Mouse (Mus musculus) spleen, postnatal 14 days (tissue): ENCODE measurements around the gene Gipc1.

Experiments used
- DNase-seq, 2 experiments: peaks; one replicate each; pipeline ENCODE4 v3.0.0; 2021 to 2022; ENCODE audit warnings: low spot score in 2 of 2

The Gipc1 gene

DNA sequence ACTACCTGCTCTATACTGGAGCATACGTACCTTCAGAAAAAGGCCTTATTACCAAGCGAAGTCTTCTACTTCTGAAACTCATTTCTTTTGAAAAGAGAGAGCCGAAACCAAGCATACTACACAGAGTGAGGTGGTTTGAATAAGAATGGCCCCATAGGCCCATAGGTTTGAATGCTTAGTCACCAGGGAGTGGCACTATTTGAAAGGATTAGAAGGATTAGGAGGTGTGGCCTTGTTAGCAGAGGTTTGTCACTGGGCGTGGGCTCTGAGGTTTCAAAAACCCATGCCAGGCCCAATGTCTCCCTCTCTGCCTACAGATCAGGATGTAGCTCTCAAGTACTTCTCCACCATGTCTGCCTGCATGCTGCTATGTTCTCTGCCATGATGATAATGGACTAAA, 4.4 kb upstream of the Gipc1 start:
- no peak for DNase-seq

DNA sequence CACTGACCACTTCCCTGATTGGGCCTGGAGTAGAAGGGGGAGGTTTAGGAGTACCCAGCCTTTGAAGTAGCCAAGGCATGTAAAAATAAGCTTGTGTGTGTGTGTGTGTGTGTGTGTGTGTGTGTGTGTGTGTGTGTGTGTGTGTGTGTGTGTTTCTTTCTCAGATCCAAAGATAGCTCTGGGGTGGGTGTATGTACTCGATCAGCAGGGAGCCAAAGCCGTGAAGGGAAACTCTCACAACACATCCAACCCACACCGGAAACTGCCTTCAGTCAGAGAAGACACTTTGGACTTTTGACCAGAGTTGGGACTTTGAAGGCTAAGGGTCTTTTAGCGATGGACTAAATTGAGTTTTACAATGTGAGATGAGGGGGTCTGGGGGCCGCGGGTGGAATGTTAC, 2.8 kb upstream of the Gipc1 start:
- no peak for DNase-seq

DNA sequence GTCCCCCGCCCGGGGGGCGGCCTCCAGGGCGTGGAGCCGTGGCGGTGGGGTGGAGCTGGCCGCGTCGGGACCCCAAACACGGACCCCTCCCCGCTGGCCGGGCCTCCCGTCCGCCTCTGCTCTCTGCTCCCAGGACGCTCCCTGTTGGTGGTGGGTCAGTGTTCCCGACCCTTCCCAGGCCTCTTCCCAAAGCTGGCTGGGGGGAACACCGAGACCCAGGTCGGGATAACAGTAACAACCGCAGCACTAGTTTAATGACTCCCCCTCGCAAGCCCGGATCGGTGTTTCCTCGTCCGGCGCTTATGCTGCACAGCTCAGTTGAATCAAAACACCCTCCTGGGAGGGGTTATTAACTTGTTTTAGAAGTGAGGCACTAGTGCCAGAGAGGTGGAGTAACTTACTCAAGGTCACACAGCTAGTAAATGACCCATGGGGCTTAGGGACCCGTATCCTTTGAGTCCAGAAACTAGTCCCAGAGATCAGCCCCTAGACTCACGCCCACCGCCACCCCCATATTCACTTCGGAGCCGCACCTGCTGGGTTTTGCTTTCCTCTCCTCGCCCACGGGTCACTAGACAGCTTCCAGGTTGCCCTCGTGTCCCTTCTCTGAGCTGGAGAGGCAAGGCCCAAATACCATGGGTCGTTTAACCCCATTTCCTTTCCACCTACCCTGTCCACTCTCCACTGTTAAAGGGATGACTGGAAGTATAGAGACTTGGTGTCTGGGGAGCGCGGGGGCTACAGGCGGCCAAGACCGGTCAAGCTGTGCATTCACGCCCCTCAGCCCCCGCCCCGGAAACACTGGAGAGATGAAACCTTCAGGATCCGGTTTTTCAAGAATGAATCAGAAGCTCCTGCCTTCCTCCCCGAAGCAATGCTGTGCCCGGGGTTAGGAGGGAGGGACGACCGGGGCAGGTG, 526 bp downstream of the Gipc1 start:
- no peak for DNase-seq

DNA sequence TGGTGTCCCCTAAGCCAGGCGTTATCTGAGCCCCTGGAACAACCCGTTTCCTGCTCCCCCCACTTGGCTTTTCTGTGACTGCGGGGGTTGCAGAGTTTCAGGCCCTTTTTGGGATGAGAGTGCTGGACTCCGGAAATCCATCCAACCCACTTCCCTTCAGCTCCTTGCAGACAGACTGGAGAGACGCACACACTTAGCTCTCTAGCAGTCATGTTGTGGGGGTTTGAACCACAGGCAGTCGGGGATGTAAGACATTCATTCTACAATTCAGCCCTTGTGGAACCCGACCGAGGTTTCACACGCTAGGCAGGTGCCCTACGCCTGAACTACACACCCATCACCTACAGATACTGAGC, 1.2 kb downstream of the Gipc1 start:
- DNase-seq = no peak

DNA sequence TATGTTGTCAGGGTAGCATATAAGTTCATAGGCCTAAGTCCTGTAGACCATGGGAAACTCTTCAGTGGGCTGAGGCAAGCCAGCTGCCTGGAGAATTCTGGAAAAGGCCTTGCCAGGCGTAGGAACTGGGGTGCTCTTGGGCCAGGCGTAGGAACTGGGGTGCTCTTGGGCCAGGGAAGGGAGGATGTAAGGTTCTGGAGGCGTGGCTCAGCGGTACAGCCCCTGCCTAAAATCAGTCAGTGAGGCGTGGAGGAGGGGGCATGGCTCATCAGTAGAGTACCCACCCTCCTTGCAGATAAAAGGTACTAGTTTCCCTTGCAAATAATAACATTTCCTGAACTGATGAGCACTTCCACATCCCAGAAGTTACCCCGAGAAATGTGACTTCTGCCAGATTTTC, 2.2 kb downstream of the Gipc1 start:
- DNase-seq = no peak

DNA sequence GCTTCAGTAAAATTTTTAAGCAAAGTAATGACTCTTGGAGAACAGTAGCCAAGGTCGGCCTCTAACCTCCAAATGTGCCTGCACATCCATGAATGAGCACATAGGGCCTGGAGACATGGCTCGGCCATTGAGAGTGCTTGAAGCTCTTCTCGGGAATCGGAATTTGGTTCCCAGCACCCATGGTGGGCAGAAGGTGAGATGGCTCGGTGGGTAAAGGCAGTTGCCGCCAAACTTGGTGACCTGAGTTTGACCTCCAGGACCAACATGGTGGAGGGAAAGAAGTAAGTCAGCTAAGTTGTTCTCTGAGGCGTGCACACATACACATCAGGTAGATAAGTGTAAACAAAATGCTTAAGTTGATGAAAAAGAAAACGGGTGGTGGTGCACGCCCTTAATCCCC, 3.6 kb downstream of the Gipc1 start:
- DNase-seq = no peak

- no peak for DNase-seq
Measured at GRCm38 (mm10) chr8:83656484-83657246, 4.2 kb downstream of the Gipc1 start.

- DNase-seq = no peak
Measured at GRCm38 (mm10) chr8:83660545-83660944, 8.1 kb downstream of the Gipc1 start.

DNA sequence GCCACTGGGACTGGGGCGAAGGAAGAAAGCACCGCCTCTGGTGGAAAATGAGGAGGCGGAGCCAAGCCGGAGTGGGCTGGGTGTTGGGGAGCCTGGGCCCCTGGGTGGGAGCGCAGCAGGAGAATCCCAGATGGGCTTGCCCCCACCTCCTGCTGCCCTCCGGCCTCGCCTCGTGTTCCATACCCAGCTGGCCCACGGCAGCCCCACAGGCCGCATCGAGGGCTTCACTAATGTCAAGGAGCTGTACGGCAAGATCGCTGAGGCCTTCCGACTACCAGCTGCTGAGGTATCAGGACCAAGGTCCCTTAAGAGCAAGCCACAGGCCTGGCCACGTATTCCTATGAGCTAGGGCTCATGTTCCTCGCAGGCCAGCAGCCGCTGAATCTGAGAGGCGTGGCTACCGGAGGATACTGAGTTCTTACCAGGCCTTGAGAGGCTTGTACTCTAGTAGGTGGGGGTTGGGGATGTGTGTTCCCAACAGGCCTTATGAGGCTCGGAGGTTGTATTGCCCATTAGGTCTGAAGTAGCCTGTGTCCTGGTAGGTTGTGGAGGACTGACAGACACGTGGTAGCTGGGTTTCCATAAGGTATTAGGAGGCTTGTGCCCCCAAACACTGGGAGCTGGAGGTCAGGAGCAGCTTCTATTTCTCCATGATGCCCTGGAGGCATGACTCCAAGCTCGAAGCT, 8.7 kb downstream of the Gipc1 start:
- no peak for DNase-seq

- DNase-seq = peak; percentile 84 to 92
Measured at GRCm38 (mm10) chr8:83662421-83662826, 9.9 kb downstream of the Gipc1 start.

DNA sequence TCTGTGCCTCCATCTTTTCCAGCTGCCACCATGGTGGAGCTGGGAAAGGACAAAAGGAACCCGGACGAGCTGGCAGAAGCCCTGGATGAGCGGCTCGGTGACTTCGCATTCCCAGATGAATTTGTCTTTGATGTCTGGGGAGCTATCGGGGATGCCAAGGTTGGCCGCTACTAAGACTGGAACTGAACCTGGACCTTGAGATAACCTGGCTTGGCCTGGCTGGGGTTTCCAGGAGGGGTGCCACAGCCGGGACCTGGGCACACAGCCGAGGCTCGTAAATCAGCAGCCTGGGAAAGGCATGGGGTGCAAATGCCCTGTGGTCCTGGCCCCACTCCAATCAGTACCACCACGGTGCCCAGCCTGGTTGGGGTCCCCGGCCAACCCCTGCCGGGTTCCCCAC, 11.6 kb downstream of the Gipc1 start:
- no peak for DNase-seq

- no peak for DNase-seq
Measured at GRCm38 (mm10) chr8:83664931-83665625, 12.6 kb downstream of the Gipc1 start.

- no peak for DNase-seq
Measured at GRCm38 (mm10) chr8:83665969-83666865, 13.7 kb downstream of the Gipc1 start, which contains the start of gene Ptger1. Gene Ptger1 (plus strand): TSS chr8:83666678.

DNA sequence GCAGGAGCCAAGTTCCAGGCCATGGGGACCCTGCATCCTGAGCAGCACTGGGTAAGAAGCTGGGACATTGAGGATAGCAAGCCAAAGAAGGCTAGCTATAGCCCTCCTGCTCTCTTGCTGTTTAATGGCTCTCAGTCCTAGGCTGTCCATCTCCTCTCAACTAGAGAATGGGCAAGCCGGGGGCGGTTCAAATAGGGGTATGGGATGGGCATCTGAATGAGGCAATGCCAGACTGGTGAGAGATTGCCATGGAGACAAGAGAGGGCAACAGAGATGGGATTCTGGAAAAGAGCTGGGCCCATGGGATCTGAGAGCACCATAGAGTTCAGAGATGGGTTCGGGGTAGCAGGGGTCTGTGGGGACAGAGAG, 14.4 kb downstream of the Gipc1 start:
- DNase-seq = no peak

GRCm38 (mm10) chr8:83667526-83667925, 15.0 kb downstream of the Gipc1 start:
- DNase-seq = no peak

DNA sequence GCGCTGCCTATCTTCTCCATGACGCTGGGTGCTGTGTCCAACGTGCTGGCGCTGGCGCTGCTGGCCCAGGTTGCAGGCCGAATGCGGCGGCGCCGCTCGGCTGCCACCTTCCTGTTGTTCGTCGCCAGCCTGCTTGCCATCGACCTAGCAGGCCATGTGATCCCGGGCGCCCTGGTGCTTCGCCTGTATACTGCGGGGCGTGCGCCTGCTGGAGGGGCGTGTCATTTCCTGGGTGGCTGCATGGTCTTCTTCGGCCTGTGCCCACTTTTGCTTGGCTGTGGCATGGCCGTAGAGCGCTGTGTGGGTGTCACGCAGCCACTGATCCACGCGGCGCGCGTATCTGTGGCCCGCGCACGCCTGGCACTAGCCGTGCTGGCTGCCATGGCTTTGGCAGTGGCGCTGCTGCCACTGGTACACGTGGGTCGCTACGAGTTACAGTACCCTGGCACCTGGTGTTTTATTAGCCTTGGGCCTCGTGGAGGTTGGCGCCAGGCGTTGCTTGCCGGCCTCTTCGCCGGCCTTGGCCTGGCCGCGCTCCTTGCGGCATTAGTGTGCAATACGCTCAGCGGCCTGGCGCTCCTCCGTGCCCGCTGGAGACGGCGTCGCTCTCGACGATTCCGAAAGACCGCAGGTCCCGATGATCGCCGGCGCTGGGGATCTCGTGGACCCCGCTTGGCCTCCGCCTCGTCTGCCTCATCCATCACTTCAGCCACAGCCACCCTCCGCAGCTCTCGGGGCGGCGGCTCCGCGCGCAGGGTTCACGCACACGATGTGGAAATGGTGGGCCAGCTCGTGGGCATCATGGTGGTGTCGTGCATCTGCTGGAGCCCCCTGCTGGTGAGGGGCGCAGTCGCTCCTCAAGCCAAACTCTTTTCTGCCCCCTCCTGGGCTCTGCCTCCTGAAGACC, 15.8 kb downstream of the Gipc1 start:
- peak; percentile 38 to 47 for DNase-seq

DNA sequence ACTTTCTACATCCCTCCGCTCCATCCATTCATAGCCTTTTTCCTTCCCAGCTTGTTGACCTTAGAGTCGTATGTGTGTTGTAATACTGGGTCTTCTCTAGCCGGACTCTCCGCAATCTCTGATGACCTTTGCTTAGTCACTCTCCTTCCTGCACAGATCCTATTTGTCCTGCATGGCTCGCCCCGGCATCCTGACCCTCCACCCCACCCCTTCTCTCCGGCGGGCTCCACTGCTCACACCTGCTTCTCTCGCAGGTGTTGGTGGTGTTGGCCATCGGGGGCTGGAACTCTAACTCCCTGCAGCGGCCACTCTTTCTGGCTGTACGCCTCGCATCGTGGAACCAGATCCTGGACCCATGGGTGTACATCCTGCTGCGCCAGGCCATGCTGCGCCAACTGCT, 16.5 kb downstream of the Gipc1 start:
- DNase-seq = no peak

DNA sequence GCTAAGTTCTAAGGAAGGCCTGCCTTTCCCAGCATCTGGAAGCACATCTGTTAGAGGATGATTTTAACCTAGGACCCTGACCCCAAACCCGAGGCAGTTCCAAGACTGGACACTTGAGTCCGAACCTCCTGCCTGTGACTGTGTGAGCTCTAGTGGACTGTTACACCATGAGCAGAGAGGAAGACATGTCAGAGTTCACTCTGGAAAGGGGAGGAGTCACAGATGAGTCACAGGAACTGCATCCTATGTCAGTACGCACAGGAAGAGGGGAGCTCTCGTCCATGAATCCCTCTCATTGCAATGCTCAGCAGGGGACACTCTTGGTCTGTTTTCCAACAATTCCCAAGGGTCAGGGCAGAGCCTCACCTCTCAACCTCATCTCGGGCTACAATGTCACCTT, 20.5 kb downstream of the Gipc1 start:
- no peak for DNase-seq

DNA sequence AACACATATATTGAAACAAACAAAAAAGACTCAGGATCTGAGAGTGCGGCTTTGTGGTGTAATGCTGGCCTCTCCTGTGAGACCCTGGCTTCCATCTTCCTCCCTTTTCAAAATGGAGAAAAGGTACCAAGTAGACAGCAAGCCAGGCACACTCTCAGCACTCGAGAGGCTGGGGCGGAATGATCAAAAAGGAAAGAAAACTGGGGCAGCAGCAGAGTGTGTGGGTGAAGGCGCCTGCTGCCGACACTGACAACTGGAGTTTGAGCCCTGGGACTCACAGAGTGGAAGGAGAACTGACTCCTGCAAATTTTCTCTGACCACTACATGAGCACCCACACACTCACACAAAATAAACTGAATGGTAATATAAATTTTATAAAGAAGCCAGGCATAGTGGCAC, 22.0 kb downstream of the Gipc1 start:
- no peak for DNase-seq

GRCm38 (mm10) chr8:83679866-83680265, 27.4 kb downstream of the Gipc1 start:
- no peak for DNase-seq
